Mouse (Mus musculus) MEL (cell line): ENCODE measurements around the gene Tspan32. TPM values are rescaled to one million over a fixed set of nuclear protein-coding genes. Genes with fewer than 3 reads are reported as not detected.
A peak's percentile ranks its signal among the peaks of the same experiment; 100 is the strongest.

ENCODE experiments used
- DNase-seq: peaks from one replicate; pipeline ENCODE4 v3.0.0; 2011; ENCODE audit warnings: low read depth, low spot score
- H3K27ac ChIP-seq: 2 replicates; pipeline ENCODE4 v1.5.1; 2012; ENCODE audit warnings: low read depth, mild to moderate bottlenecking, control low read depth, low read length, moderate library complexity; ENCODE audit not compliant: control insufficient read depth
- H3K27me3 ChIP-seq, 2 experiments: fragments of 150-350 bp in 1 of 2; sonication (generic) in 1 of 2; 2 replicates each; pipeline ENCODE4 v1.6.1; 2012; ENCODE audit warnings: low read length in 2 of 2, mild to moderate bottlenecking in 2 of 2, improper control_type of control experiment in 1 of 2, moderate library complexity in 1 of 2; ENCODE audit not compliant: insufficient read depth in 2 of 2, control insufficient read depth in 1 of 2
- H3K36me3 ChIP-seq, 2 experiments: 2 replicates each; pipeline ENCODE4 v1.6.1; 2012 to 2014; ENCODE audit warnings: low read length in 2 of 2, improper control_type of control experiment in 1 of 2, inconsistent platforms in 1 of 2, mild to moderate bottlenecking in 1 of 2; ENCODE audit not compliant: insufficient read depth in 2 of 2, control insufficient read depth in 1 of 2
- H3K4me1 ChIP-seq, 2 experiments: fragments of 150-350 bp in 1 of 2; sonication (generic) in 1 of 2; 2 replicates each; pipeline ENCODE4 v1.6.1; 2012; ENCODE audit warnings: low read length in 2 of 2, improper control_type of control experiment in 1 of 2, mild to moderate bottlenecking in 1 of 2; ENCODE audit not compliant: insufficient read depth in 2 of 2, control insufficient read depth in 1 of 2
- H3K4me3 ChIP-seq, 2 experiments: fragments of 150-350 bp in 1 of 2; sonication (generic) in 1 of 2; 2 replicates each; pipeline ENCODE4 v1.5.1; 2012; ENCODE audit warnings: low read depth in 2 of 2, low read length in 2 of 2, mild to moderate bottlenecking in 2 of 2, moderate library complexity in 2 of 2, control low read depth in 1 of 2, improper control_type of control experiment in 1 of 2; ENCODE audit not compliant: control insufficient read depth in 1 of 2, insufficient read depth in 1 of 2
- H3K79me2 ChIP-seq: 2 replicates; pipeline ENCODE4 v1.6.1; 2012; ENCODE audit warnings: mild to moderate bottlenecking, low read length, moderate library complexity; ENCODE audit not compliant: control insufficient read depth, poor library complexity, insufficient read depth
- H3K9ac ChIP-seq: 2 replicates; pipeline ENCODE4 v1.6.1; 2012; ENCODE audit warnings: low read depth, mild to moderate bottlenecking, control low read depth, low read length, moderate library complexity; ENCODE audit not compliant: control insufficient read depth, poor library complexity, severe bottlenecking
- H3K9me3 ChIP-seq: fragments of 150-350 bp; sonication (generic); replicated peaks from 2 replicates; pipeline ENCODE4 v1.6.1; 2012; ENCODE audit warnings: mild to moderate bottlenecking, low read length, improper control_type of control experiment, moderate library complexity; ENCODE audit not compliant: insufficient read depth
- BHLHE40 ChIP-seq: IDR thresholded peaks from 2 replicates; pipeline ENCODE4 v1.6.1; 2012; ENCODE audit warnings: low read depth, mild to moderate bottlenecking, inconsistent platforms, low read length, improper control_type of control experiment, borderline replicate concordance
- CTCF ChIP-seq, 3 experiments: IDR thresholded peaks in 2 of 3; conservative IDR thresholded peaks in 1 of 3; 2 replicates each; pipeline ENCODE4 v1.5.1; 2011 to 2012; ENCODE audit warnings: low read length in 3 of 3, low read depth in 2 of 3, mild to moderate bottlenecking in 2 of 3, improper control_type of control experiment in 1 of 3, inconsistent platforms in 1 of 3, mixed read lengths in 1 of 3, moderate library complexity in 1 of 3; ENCODE audit not compliant: control insufficient read depth in 1 of 3, insufficient read depth in 1 of 3, poor library complexity in 1 of 3, severe bottlenecking in 1 of 3
- MAZ ChIP-seq: IDR thresholded peaks from 2 replicates; pipeline ENCODE4 v1.6.1; 2012; ENCODE audit warnings: low read depth, mild to moderate bottlenecking, inconsistent platforms, low read length, improper control_type of control experiment
- MXI1 ChIP-seq: IDR thresholded peaks from 2 replicates; pipeline ENCODE4 v1.6.1; 2011; ENCODE audit warnings: mild to moderate bottlenecking, low read depth, low read length, improper control_type of control experiment
- NELFE ChIP-seq: IDR thresholded peaks from 2 replicates; pipeline ENCODE4 v1.6.1; 2011; ENCODE audit warnings: low read depth, low read length, improper control_type of control experiment
- POLR2A ChIP-seq, 2 experiments: IDR thresholded peaks; 2 replicates each; pipeline ENCODE4 v1.6.1; 2011 to 2012; ENCODE audit warnings: low read length in 2 of 2, mild to moderate bottlenecking in 2 of 2, control low read depth in 1 of 2, improper control_type of control experiment in 1 of 2, low read depth in 1 of 2, moderate library complexity in 1 of 2; ENCODE audit not compliant: control insufficient read depth in 1 of 2, insufficient read depth in 1 of 2, poor library complexity in 1 of 2
- POLR2AphosphoS2 ChIP-seq: IDR thresholded peaks from 2 replicates; pipeline ENCODE4 v1.6.1; 2011; ENCODE audit warnings: low read length, improper control_type of control experiment
- POLR2AphosphoS5 ChIP-seq: IDR thresholded peaks from 2 replicates; pipeline ENCODE4 v1.6.1; 2012; ENCODE audit warnings: low read depth, borderline replicate concordance, mild to moderate bottlenecking, inconsistent platforms, low read length, moderate library complexity, mixed read lengths
- SMC3 ChIP-seq: IDR thresholded peaks from 2 replicates; pipeline ENCODE4 v1.6.1; 2011; ENCODE audit warnings: low read depth, low read length, improper control_type of control experiment
- TCF12 ChIP-seq: IDR thresholded peaks from 2 replicates; pipeline ENCODE4 v1.6.1; 2014; ENCODE audit warnings: low read depth, mild to moderate bottlenecking, inconsistent platforms, low read length, improper control_type of control experiment, moderate library complexity
- UBTF ChIP-seq: IDR thresholded peaks from 2 replicates; pipeline ENCODE4 v1.6.1; 2012; ENCODE audit warnings: low read depth, mild to moderate bottlenecking, inconsistent platforms, low read length, improper control_type of control experiment, moderate library complexity, borderline replicate concordance; ENCODE audit not compliant: insufficient read depth
- USF2 ChIP-seq, 2 experiments: IDR thresholded peaks; 2 replicates each; pipeline ENCODE4 v1.6.1; 2011 to 2012; ENCODE audit warnings: improper control_type of control experiment in 2 of 2, low read length in 2 of 2, borderline replicate concordance in 1 of 2, inconsistent platforms in 1 of 2, low read depth in 1 of 2, mild to moderate bottlenecking in 1 of 2; ENCODE audit not compliant: insufficient read depth in 1 of 2
- ZC3H11A ChIP-seq: IDR thresholded peaks from 2 replicates; pipeline ENCODE4 v1.6.1; 2012; ENCODE audit warnings: low read depth, mild to moderate bottlenecking, inconsistent platforms, low read length, improper control_type of control experiment
- ZMIZ1 ChIP-seq: IDR thresholded peaks from 2 replicates; pipeline ENCODE4 v1.6.1; 2012; ENCODE audit warnings: low read depth, mild to moderate bottlenecking, inconsistent platforms, low read length, improper control_type of control experiment, moderate library complexity
- polyA plus RNA-seq, 2 experiments: library from polyadenylated mRNA; stranded (reverse) in 1 of 2; unstranded in 1 of 2; fragments of >175 nt in 1 of 2; fragments of >200 nt in 1 of 2; gene quantifications; 2 replicates each; pipeline versions ENCODE4 v1.2.1 to v1.2.4; 2012; ENCODE audit warnings: low replicate concordance in 2 of 2, low read depth in 1 of 2; ENCODE audit not compliant: insufficient read length in 2 of 2, insufficient read depth in 1 of 2, missing spikeins in 1 of 2
- total RNA-seq: library from RNA; depleted of rRNA; stranded (reverse); fragments of 300-350 nt; gene quantifications from 2 replicates; pipeline ENCODE4 v1.2.3, GENCODE M21; 2012

Tspan32 gene
- total and polyA plus RNA-seq, 3 experiments: 53.5 to 212 (median 205) TPM

DNA sequence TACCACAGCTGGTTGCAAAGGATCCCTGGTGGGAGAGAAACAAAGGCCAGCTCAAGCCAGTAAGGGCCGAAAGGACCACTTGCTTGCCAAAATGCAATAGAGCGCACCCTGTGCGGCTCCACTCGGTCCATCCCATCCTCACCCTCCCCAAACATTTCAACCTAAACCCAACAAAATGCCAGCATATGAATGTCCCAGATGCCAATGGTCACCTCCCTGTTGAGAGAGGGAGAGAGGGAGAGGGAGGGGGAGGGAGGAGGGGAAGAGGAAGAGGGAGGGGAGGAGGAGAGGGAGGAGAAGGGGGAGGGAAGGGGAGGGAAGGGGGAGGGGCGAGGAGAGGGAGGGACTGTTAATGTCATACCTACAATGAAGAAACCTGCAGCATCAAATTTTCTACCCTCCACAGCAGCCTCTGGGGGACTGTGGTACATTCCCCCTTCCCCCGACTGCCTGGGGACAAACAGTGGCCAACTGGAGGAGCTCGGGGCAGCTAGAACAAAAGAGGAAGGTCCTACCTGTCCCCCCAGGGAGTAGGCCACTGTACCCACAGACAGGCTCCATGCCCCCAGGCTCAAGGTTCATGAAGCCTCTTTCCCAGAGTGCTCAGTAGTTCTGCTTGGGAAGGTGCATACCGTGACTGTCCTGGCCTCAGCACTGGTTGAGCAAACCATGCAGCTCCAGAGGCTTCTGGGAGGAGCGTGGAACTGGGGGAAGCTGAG, 11.7 kb downstream of the Tspan32 start:
- TF ChIP-seq CTCF (IDR thresholded peaks at IDR 0.05 in 2 of 3, conservative IDR thresholded peaks at IDR 0.05 in 1 of 3; ENCODE audit: control insufficient read depth in 1 of 3, insufficient read depth in 1 of 3, low read depth in 2 of 3, low read length in 3 of 3, poor library complexity in 1 of 3, severe bottlenecking in 1 of 3): no peak
- no peak for TF ChIP-seq BHLHE40
- TF ChIP-seq POLR2A (IDR thresholded peaks at IDR 0.05; ENCODE audit: control insufficient read depth in 1 of 2, insufficient read depth in 1 of 2, low read depth in 1 of 2, low read length in 2 of 2, poor library complexity in 1 of 2): 0 out of 4 replicates have a peak, but pooled peaks of 1 of the 2 experiments have one; percentile 5
- no peak for TF ChIP-seq USF2 (IDR thresholded peaks at IDR 0.05; ENCODE audit: borderline replicate concordance in 1 of 2, insufficient read depth in 1 of 2, low read depth in 1 of 2, low read length in 2 of 2)
- 0 out of 2 replicates have a peak, but pooled peaks have one; percentile 5 for TF ChIP-seq MAZ
- TF ChIP-seq ZMIZ1: no peak
- no peak for TF ChIP-seq ZC3H11A
- H3K4me1 ChIP-seq: peaks cover 17 to 61% of the 10 kb centered on the region in 2 experiments
- no peaks in the 10 kb centered on the region for H3K79me2 ChIP-seq
- no peaks in the 10 kb centered on the region for H3K9me3 ChIP-seq
- peak overlapping the region; percentile 78 for H3K27ac ChIP-seq
- H3K36me3 ChIP-seq: peaks cover 4 to 46% of the 10 kb centered on the region in 2 experiments; a peak in 3 of 4 replicates
- no peak overlapping the region for H3K4me3 ChIP-seq
- no peaks in the 10 kb centered on the region for H3K27me3 ChIP-seq
- DNase-seq: no peak
- peak overlapping the region; percentile 48 for H3K9ac ChIP-seq

DNA sequence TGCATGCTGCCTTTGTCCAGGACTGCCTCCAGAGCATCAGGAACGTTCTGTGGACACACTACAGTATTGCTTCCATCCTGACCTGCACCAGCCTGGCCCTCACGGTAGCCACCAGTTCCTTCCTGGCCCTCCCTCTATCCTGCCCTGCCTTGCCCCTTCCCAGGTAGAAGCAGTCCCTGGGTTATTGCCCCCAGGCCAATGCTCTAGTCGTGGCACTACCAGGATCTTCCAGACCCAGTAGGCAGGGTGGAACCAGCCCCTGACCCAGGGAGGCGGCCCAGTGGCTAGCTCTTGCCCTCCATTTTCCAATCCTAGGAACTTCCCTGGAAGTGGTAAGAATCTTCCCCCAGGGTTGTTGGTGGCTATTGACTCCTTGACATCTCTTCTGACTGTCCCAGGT, 12.3 kb downstream of the Tspan32 start:
- TF ChIP-seq MXI1: no peak
- TF ChIP-seq USF2 (IDR thresholded peaks at IDR 0.05; ENCODE audit: borderline replicate concordance in 1 of 2, insufficient read depth in 1 of 2, low read depth in 1 of 2, low read length in 2 of 2): no peak
- no peak for TF ChIP-seq POLR2AphosphoS2
- TF ChIP-seq SMC3: no peak
- TF ChIP-seq POLR2AphosphoS5: peak; percentile 31; the same call in 1 of the 2 replicates
- TF ChIP-seq UBTF: no peak
- no peak for TF ChIP-seq NELFE
- no peak for TF ChIP-seq ZMIZ1
- no peak for TF ChIP-seq TCF12
- Histone ChIP-seq H3K9ac (no peak overlapping the region), H3K27ac (no peak overlapping the region), H3K27me3 (no peaks in the 10 kb centered on the region), H3K4me1 (peaks cover 18 to 64% of the 10 kb centered on the region in 2 experiments), H3K36me3 (peaks cover 4 to 48% of the 10 kb centered on the region in 2 experiments; a peak in 3 of 4 replicates), H3K9me3 (no peaks in the 10 kb centered on the region), H3K79me2 (no peaks in the 10 kb centered on the region), H3K4me3 (no peak overlapping the region)
- DNase-seq: no peak
